Mouse (Mus musculus) midbrain, embryonic 13.5 days (tissue): ENCODE results near the gene Prelp. TPM values are rescaled to one million over a fixed set of nuclear protein-coding genes. Genes with fewer than 3 reads are reported as not detected.
"Not testable (repeated sequence)": the region's sequence is repeated elsewhere in the genome, so short reads cannot be mapped to it uniquely, and the experiment has no call there.

Experiments used
- ATAC-seq: fragments of 200-750 bp; cut with Nextera tagmentation; 2 replicates; pipeline ENCODE4 v1.8.0; 2017; ENCODE audit warnings: mild to moderate bottlenecking, moderate TSS enrichment, moderate library complexity
- H3K27ac ChIP-seq: fragments of 300-500 bp; sonication (generic); 2 replicates; pipeline ENCODE4 v1.5.1; 2015; ENCODE audit warnings: inconsistent platforms, mild to moderate bottlenecking, moderate library complexity
- H3K27me3 ChIP-seq: fragments of 300-500 bp; sonication (generic); 2 replicates; pipeline ENCODE4 v1.6.1; 2015; ENCODE audit warnings: mild to moderate bottlenecking, inconsistent platforms
- H3K36me3 ChIP-seq: fragments of 300-500 bp; sonication (generic); 2 replicates; pipeline ENCODE4 v1.6.1; 2015; ENCODE audit warnings: mild to moderate bottlenecking, inconsistent platforms
- H3K4me1 ChIP-seq: fragments of 300-500 bp; sonication (generic); replicated peaks from 2 replicates; pipeline ENCODE4 v1.6.1; 2015; ENCODE audit warnings: inconsistent platforms
- H3K4me2 ChIP-seq: fragments of 300-500 bp; sonication (generic); replicated peaks from 2 replicates; pipeline ENCODE4 v1.6.1; 2015; ENCODE audit warnings: moderate library complexity, mild to moderate bottlenecking, inconsistent platforms
- H3K4me3 ChIP-seq: fragments of 300-500 bp; sonication (generic); replicated peaks from 2 replicates; pipeline ENCODE4 v1.5.1; 2015; ENCODE audit warnings: mild to moderate bottlenecking, inconsistent platforms
- H3K9ac ChIP-seq: fragments of 300-500 bp; sonication (generic); replicated peaks from 2 replicates; pipeline ENCODE4 v1.6.1; 2015; ENCODE audit warnings: mild to moderate bottlenecking, inconsistent platforms
- H3K9me3 ChIP-seq: fragments of 300-500 bp; sonication (generic); 2 replicates; pipeline ENCODE4 v1.6.1; 2016; ENCODE audit warnings: mild to moderate bottlenecking, inconsistent platforms
- WGBS: fragments of 180-500 bp; shearing (Covaris S2); methylation state at CpG from one replicate; pipeline ENCODE4 v1.1.7; 2015; 5-methylcytosine and 5-hydroxymethylcytosine counted together
- polyA plus RNA-seq: library from polyadenylated mRNA; unstranded; fragments of >200 nt; fragmentation: Nextera tagmentation; extraction: Ambion mirVana; gene quantifications from 2 replicates; pipeline ENCODE4 v1.2.1, GENCODE M21; 2015

The Prelp gene
- polyA plus RNA-seq, result 4.4 and 6.5 TPM in 2 replicates

DNA sequence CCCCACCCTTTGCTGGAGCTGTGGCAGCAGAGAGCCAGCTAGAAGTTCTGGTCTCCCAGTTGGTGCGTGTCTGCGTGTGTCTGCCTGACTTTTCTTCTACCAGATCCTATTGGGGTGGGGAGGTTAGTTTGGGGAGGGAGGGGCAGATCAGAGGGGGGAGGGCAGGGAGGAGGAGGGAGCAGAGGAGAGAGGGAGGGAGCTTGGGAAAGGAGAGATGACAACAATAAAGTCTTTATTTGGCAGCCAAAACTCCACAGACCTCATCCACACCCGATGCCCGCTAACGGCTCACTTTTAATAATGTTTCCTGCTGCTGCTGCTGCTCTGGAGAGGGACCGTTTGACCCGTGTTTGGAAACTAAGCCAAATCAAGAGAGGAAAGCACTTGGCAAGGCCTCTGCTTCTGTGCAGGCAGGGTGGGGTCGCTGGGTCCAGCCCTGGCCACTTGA is at the start of gene Prelp:
Prelp (minus strand) TSS at position 111 of the 448 bp plus-strand sequence.
- Histone ChIP-seq H3K4me3 (no peak within 1 kb of the TSS), H3K4me1 (peaks cover 45% of the 10 kb centered on the region), H3K36me3 (no peaks in the 10 kb centered on the region), H3K4me2 (peak within 1 kb of the TSS; percentile 25; the same call in 1 of the 2 replicates), H3K27ac (peak within 1 kb of the TSS; percentile 61), H3K9me3 (no peaks in the 10 kb centered on the region), H3K27me3 (no peaks in the 10 kb centered on the region), H3K9ac (no peak within 1 kb of the TSS)
- 0 out of 2 replicates have a peak, but pooled peaks have one; percentile 18 for ATAC-seq
- 14% methylated on average over 8 of the region's 8 CpGs for WGBS

DNA sequence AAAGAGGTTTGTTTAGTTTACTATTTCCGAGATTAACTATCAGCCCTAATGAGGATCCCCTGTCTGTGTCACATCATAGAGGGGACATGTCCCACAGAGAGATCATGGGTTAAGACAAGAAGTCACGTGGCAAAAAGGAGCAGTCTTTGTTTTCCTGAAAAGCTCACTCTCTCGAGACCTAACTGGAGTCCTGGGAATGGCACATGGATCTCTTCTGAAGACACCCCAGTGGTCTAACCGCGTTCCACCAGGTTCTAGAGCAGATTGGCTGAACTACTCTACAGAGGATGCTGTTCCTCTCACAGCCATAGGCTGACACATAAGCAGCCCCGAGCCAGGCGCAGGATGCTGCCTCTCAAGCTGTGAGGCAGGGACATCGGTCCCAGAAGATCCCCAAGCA is 48.2 kb upstream of the Prelp start:
- H3K9me3 ChIP-seq, result no peaks in the 10 kb centered on the region
- H3K4me3 ChIP-seq, result no peak overlapping the region
- H3K27ac ChIP-seq, result no peak overlapping the region
- H3K27me3 ChIP-seq, result no peaks in the 10 kb centered on the region
- H3K4me2 ChIP-seq, result no peak overlapping the region
- ATAC-seq, result no peak
- no peaks in the 10 kb centered on the region for H3K36me3 ChIP-seq
- WGBS, result 87% methylated on average over 8 of the region's 8 CpGs
- 0 out of 2 replicates have a peak, but pooled peaks cover 5% of the 10 kb centered on the region for H3K4me1 ChIP-seq
- H3K9ac ChIP-seq, result no peak overlapping the region

- 0 out of 2 replicates have a peak, but pooled peaks cover 5% of the 10 kb centered on the region for H3K4me1 ChIP-seq
- H3K9ac ChIP-seq, result no peak overlapping the region
- 77% methylated on average over 4 of the region's 4 CpGs for WGBS
- no peak overlapping the region for H3K4me3 ChIP-seq
- ATAC-seq, result no peak
- no peaks in the 10 kb centered on the region for H3K36me3 ChIP-seq
- no peaks in the 10 kb centered on the region for H3K9me3 ChIP-seq
- H3K27ac ChIP-seq, result no peak overlapping the region
- no peak overlapping the region for H3K4me2 ChIP-seq
- no peaks in the 10 kb centered on the region for H3K27me3 ChIP-seq
Measured at GRCm38 (mm10) chr1:133968788-133969325, 47.6 kb upstream of the Prelp start.

- H3K9ac ChIP-seq, result no peak overlapping the region
- no peak overlapping the region for H3K27ac ChIP-seq
- H3K4me3 ChIP-seq, result no peak overlapping the region
- H3K9me3 ChIP-seq, result no peaks in the 10 kb centered on the region
- 81% methylated on average over 7 of the region's 7 CpGs for WGBS
- H3K4me2 ChIP-seq, result no peak overlapping the region
- no peaks in the 10 kb centered on the region for H3K36me3 ChIP-seq
- no peaks in the 10 kb centered on the region for H3K4me1 ChIP-seq
- no peak for ATAC-seq
- no peaks in the 10 kb centered on the region for H3K27me3 ChIP-seq
Measured at GRCm38 (mm10) chr1:133967481-133968017, 46.3 kb upstream of the Prelp start.

DNA sequence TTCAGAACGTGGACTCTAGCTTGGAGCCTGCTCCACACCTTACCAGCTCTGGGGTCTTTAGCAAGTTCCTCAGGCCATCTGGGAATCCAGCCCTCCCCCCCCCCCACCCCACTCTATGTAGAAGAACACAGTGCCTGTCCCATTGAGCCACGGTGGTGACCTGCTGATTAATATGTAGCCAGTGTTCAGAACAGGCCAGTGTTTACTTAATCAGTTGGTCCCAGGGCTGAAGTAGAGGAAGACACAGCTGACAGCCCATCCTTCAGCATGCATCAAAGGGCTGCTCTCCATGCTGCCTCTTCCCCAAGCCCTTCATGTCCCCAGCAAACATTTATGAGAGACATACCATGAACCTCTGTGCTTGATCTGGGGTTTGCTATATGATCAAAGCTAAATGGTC is 44.8 kb upstream of the Prelp start:
- 67% methylated on average over 2 of the region's 2 CpGs for WGBS
- H3K4me1 ChIP-seq, result peaks cover 10% of the 10 kb centered on the region
- no peak overlapping the region for H3K9ac ChIP-seq
- H3K4me3 ChIP-seq, result no peak overlapping the region
- no peaks in the 10 kb centered on the region for H3K9me3 ChIP-seq
- no peak for ATAC-seq
- no peak overlapping the region for H3K27ac ChIP-seq
- no peak overlapping the region for H3K4me2 ChIP-seq
- H3K36me3 ChIP-seq, result no peaks in the 10 kb centered on the region
- no peaks in the 10 kb centered on the region; the same call in 1 of the 2 replicates for H3K27me3 ChIP-seq

DNA sequence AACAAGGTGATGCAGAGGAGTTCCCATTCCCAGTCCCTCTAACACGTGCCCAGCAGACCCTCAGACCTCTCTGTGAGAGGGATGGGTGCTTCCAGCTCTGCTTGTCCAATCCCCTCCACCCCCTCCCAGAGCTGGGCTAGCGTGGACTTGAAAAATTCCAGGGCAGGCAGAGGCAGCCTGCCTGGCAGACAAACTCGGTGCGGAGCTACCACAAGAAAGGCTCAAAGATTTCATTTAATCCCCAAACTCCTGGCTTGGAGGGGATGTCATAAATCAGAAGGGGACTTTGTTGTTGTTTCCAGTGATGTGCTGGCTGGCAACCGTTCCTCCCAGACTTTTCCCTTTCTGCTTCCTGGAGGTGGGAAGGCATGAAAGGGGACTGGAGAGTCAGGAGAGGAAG is 44.1 kb upstream of the Prelp start:
- H3K4me1 ChIP-seq, result peaks cover 10% of the 10 kb centered on the region

GRCm38 (mm10) chr1:133964742-133965141 is 43.5 kb upstream of the Prelp start:
- 81% methylated on average over 5 of the region's 5 CpGs for WGBS
- no peaks in the 10 kb centered on the region for H3K9me3 ChIP-seq
- no peak for ATAC-seq

More for the DNA sequence above, 44.1 kb upstream of the Prelp start:
- H3K9me3 ChIP-seq, result no peaks in the 10 kb centered on the region
- no peak overlapping the region for H3K4me3 ChIP-seq
- H3K36me3 ChIP-seq, result no peaks in the 10 kb centered on the region
- H3K27me3 ChIP-seq, result no peaks in the 10 kb centered on the region; the same call in 1 of the 2 replicates
- 54% methylated on average over 5 of the region's 5 CpGs for WGBS
- no peak overlapping the region for H3K27ac ChIP-seq
- ATAC-seq, result no peak
- H3K4me2 ChIP-seq, result no peak overlapping the region
- no peak overlapping the region for H3K9ac ChIP-seq

DNA sequence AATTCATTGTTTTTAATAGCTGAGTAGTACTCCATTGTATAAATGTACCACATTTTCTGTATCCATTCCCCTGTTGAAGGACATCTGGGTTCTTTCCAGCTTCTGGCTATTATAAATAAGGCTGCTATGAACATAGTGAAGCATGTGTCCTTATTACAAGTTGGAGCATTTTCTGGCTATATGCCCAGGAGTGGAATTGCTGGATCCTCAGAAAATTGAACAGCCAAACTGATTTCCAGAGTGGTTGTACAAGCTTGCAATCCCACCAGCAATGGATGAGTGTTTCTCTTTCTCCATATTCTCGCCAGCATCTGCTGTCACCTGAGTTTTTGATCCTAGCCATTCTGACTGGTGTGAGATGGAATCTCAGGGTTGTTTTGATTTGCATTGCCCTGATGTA is 42.4 kb upstream of the Prelp start:
- not testable (repeated sequence) for H3K27me3 ChIP-seq, H3K4me2 ChIP-seq, H3K9me3 ChIP-seq, H3K4me3 ChIP-seq, H3K36me3 ChIP-seq, H3K27ac ChIP-seq, H3K9ac ChIP-seq, ATAC-seq
- WGBS, result 92% methylated on average over 1 of the region's 1 CpGs
- H3K4me1 ChIP-seq, result peaks cover 10% of the 10 kb centered on the region

More at GRCm38 (mm10) chr1:133964742-133965141, 43.5 kb upstream of the Prelp start:
- Histone ChIP-seq H3K9ac (no peak overlapping the region), H3K27me3 (no peaks in the 10 kb centered on the region; the same call in 1 of the 2 replicates), H3K4me2 (no peak overlapping the region), H3K27ac (no peak overlapping the region), H3K4me3 (no peak overlapping the region), H3K36me3 (no peaks in the 10 kb centered on the region), H3K4me1 (peaks cover 10% of the 10 kb centered on the region)

DNA sequence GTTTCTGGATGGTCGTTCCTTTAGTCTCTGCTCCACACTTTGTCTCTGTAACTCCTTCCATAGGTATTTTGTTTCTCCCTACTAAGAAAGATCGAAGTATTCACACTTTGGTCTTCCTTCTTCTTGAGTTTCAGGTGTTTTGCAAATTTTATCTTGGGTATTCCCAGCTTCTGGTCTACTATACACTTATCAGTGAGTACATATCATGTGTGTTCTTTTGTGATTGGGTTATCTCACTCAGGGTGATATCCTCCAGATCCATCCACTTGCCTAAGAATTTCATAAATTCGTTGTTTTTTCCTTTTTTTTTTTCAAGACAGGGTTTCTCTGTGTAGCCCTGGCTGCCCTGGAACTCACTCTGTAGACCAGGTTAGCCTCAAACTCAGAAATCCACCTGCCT is 41.9 kb upstream of the Prelp start:
- not testable (repeated sequence) for H3K4me3 ChIP-seq, H3K9me3 ChIP-seq, H3K27me3 ChIP-seq, H3K36me3 ChIP-seq, ATAC-seq, H3K9ac ChIP-seq, H3K27ac ChIP-seq, H3K4me2 ChIP-seq
- peaks cover 10% of the 10 kb centered on the region for H3K4me1 ChIP-seq
- WGBS, result 91% methylated on average over 3 of the region's 3 CpGs

DNA sequence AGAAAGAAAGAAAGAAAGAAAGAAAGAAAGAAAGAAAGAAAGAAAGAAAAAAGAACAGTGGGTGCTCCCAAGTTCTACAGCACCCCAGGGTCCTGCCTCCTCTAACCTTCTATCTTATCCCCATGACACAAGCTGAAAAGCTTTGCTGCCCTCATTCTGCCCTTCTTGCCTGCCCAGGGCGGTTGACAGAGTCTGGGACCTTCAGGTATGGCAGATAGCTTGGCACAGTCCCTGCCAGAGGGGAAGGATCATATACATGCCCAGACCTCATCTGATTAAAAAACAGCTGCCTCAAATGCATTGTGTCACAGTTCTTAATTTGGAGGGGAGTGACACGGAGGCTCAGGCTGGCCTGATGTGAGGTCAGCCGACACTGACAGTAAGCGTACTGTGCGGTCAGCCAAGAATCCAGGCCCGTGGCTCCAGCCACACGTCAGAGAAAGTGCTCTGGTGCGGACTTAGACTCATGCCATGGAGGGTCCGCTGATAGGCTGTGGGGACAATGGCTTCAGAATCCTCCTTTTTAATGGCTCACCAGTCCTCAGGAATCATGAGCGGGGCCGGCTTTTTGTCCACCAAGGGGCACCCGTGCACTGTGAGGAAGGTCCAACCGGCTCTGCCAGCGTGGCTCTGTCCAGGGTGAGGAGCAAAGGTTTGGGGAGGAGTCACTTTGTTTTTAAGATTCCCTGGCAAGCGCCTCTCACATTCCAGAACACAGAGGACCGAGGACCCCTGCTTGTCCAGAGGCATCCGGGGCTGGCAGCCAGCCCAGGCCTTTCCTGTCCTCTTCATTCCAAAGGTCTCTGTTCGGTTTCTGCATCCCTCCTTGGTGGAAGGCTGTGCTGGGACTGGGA is 40.3 kb upstream of the Prelp start:
- Histone ChIP-seq H3K27ac (no peak overlapping the region), H3K4me3 (0 out of 2 replicates have a peak overlapping the region, but pooled peaks have one; percentile 6), H3K4me2 (peak overlapping the region; percentile 32), H3K9ac (no peak overlapping the region), H3K4me1 (peaks cover 10% of the 10 kb centered on the region), H3K27me3 (no peaks in the 10 kb centered on the region; the same call in 1 of the 2 replicates), H3K36me3 (no peaks in the 10 kb centered on the region), H3K9me3 (no peaks in the 10 kb centered on the region)
- WGBS, result 10% methylated on average over 18 of the region's 18 CpGs
- ATAC-seq, result peak; percentile 88

GRCm38 (mm10) chr1:133959521-133959920 is 38.3 kb upstream of the Prelp start:
- 90% methylated on average over 5 of the region's 5 CpGs for WGBS
- Histone ChIP-seq H3K4me1 (peaks cover 10% of the 10 kb centered on the region), H3K4me2 (no peak overlapping the region), H3K27ac (no peak overlapping the region), H3K9ac (no peak overlapping the region), H3K9me3 (no peaks in the 10 kb centered on the region), H3K4me3 (no peak overlapping the region), H3K27me3 (no peaks in the 10 kb centered on the region; the same call in 1 of the 2 replicates), H3K36me3 (no peaks in the 10 kb centered on the region)
- no peak for ATAC-seq

DNA sequence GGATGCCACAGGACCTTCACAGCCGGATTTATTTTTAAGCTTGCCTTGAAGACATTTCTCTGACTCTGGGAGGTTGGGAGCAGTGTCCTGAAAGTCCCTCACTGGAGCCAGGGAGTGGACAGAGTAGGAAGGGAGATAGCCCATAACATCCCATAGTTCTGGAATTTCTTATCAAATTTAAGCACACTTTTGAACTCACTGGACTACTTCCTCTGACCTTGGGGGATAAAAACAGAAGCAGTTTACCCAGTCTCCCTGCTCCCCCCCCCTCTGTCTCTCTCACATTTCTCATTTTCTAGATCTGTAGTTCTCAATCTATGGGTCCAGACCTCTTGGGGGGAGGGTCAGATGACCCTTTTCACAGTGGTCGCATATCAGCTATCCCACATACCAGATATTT is 32.8 kb upstream of the Prelp start:
- Histone ChIP-seq H3K4me1 (peaks cover 8% of the 10 kb centered on the region), H3K27ac (no peak overlapping the region), H3K4me3 (no peak overlapping the region), H3K27me3 (no peaks in the 10 kb centered on the region), H3K36me3 (no peaks in the 10 kb centered on the region), H3K4me2 (no peak overlapping the region), H3K9ac (no peak overlapping the region), H3K9me3 (no peaks in the 10 kb centered on the region)
- no peak for ATAC-seq
- 64% methylated on average over 2 of the region's 2 CpGs for WGBS
